Mouse (Mus musculus): ENCODE measurements around the gene Gm44790. TPM values are rescaled to one million over a fixed set of nuclear protein-coding genes. Genes with fewer than 3 reads are reported as not detected.

The Gm44790 gene
- polyA plus RNA-seq, 1 experiment from 2014 or later, result not detected

DNA sequence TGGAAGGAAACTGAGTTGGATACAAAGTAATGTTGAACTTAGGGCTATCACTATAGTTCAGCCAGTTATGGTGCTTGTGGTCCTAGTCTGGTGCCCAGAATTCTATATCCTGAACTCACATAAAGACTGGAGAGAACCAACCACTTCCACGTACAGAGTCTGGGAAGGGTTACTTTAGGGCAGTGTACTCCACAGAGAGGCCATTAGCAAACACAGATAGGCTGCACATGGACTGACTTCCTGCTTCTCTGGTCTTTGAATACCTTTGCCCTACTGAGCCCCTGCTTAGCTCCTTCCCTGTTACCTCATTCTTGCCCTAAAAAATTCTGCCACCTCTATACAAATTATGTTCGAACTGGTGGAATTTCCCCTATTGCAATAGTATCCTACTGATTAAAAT lies 26.5 kb upstream of the Gm44790 start:
- Histone ChIP-seq H3K4me3 (replicated peaks; ENCODE audit: low read length) (no peak overlapping the region), H3K4me2 (ENCODE audit: low read depth, low read length) (no peak overlapping the region), H3K27ac (ENCODE audit: low read length) (no peak overlapping the region; the same call in 1 of the 2 replicates), H3K27me3 (ENCODE audit: control insufficient read depth, insufficient read depth, low read length) (no peaks in the 10 kb centered on the region), H3K9me3 (replicated peaks; ENCODE audit: control insufficient read depth, low read length) (no peaks in the 10 kb centered on the region), H3K36me3 (ENCODE audit: control insufficient read depth, insufficient read depth, low read length) (no peaks in the 10 kb centered on the region), H3K9ac (ENCODE audit: low read length) (no peak overlapping the region), H3K4me1 (ENCODE audit: control insufficient read depth, insufficient read depth, low read length) (peaks cover 23% of the 10 kb centered on the region)
- ATAC-seq (ENCODE audit: insufficient read depth, low FRiP score), result no peak
- 59% methylated on average over 2 of the region's 2 CpGs for WGBS

DNA sequence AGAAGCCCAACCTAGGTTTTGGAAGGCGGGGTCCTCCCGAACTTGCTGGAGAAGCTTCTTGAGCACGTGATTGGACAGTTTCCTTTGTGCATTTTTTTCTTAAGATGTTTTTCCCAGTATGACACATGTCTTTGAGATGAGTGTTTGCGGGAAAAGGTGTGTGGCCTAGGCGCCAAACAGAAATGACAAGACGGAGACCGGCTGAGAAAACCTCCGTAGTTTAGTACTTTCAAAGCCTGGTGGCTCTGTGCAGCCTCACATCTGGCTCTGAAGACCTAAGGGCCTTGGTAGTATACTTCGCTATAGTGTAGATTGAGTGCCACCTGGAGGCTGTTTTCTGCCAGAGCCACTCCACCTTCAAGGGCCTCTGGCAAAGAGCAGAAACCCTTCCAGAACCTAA lies 25.5 kb upstream of the Gm44790 start:
- Histone ChIP-seq H3K4me3 (replicated peaks; ENCODE audit: low read length) (peak overlapping the region; percentile 36), H3K27me3 (ENCODE audit: control insufficient read depth, insufficient read depth, low read length) (no peaks in the 10 kb centered on the region), H3K9me3 (replicated peaks; ENCODE audit: control insufficient read depth, low read length) (no peaks in the 10 kb centered on the region), H3K4me1 (ENCODE audit: control insufficient read depth, insufficient read depth, low read length) (peaks cover 13% of the 10 kb centered on the region), H3K27ac (ENCODE audit: low read length) (peak overlapping the region; percentile 66; the same call in 1 of the 2 replicates), H3K9ac (ENCODE audit: low read length) (0 out of 2 replicates have a peak overlapping the region, but pooled peaks have one; percentile 43), H3K36me3 (ENCODE audit: control insufficient read depth, insufficient read depth, low read length) (no peaks in the 10 kb centered on the region), H3K4me2 (ENCODE audit: low read depth, low read length) (peak overlapping the region; percentile 49)
- WGBS, result 2% methylated on average over 9 of the region's 9 CpGs
- ATAC-seq (ENCODE audit: insufficient read depth, low FRiP score), result 0 out of 2 replicates have a peak, but pooled peaks have one; percentile 26

DNA sequence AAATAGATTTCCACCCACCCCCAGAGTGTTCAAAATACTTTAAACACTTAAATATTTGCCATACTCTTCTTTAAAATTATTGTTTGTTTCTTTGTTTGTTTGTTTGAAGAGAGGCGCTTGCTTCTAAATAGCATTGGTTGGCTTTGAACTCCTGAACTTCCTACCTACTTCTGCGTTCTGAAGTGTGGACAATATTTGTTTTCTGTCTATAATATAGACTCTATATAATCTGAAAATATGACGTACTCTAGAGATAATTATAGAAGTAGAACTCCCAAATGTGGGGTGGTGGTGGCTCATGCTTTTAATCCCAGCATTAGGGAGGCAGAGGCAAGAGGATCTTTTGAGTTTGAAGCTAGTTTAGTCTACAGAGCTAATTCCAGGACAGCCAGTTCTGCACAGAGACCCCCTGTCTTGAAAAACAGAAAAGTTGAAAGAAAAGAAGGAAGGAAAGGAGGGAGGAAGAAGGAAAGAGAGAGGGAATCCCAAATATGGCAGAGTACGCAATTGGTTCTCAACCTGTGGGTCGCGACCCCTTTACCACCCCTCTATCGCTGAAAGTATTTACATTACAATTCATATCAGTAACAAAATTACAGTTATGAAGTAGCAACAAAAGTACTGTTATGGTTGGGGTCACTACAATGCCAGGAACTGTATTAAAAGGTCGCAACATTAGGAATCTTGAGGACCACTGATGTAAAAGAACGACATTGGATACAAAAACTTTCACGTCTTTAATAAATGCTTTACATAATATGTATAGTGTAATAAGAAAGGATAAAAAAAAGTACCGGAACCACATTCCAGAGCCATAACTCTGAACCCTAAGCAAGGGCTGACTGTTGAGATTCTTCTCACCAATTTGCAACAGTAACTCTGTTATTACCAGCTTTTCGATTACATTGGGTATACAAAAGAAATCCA lies 23.5 kb upstream of the Gm44790 start:
- 32% methylated on average over 12 of the region's 12 CpGs for WGBS
- H3K9me3 ChIP-seq (replicated peaks; ENCODE audit: control insufficient read depth, low read length), result no peaks in the 10 kb centered on the region
- peaks cover 12% of the 10 kb centered on the region; the same call in 1 of the 2 replicates for H3K4me1 ChIP-seq (ENCODE audit: control insufficient read depth, insufficient read depth, low read length)
- H3K27me3 ChIP-seq (ENCODE audit: control insufficient read depth, insufficient read depth, low read length), result no peaks in the 10 kb centered on the region
- ATAC-seq (ENCODE audit: insufficient read depth, low FRiP score), result no peak
- no peaks in the 10 kb centered on the region for H3K36me3 ChIP-seq (ENCODE audit: control insufficient read depth, insufficient read depth, low read length)
- H3K27ac ChIP-seq (ENCODE audit: low read length), result no peak overlapping the region
- peak overlapping the region; percentile 87 for H3K4me3 ChIP-seq (replicated peaks; ENCODE audit: low read length)
- H3K9ac ChIP-seq (ENCODE audit: low read length), result no peak overlapping the region; the same call in 1 of the 2 replicates
- H3K4me2 ChIP-seq (ENCODE audit: low read depth, low read length), result peak overlapping the region; percentile 69

DNA sequence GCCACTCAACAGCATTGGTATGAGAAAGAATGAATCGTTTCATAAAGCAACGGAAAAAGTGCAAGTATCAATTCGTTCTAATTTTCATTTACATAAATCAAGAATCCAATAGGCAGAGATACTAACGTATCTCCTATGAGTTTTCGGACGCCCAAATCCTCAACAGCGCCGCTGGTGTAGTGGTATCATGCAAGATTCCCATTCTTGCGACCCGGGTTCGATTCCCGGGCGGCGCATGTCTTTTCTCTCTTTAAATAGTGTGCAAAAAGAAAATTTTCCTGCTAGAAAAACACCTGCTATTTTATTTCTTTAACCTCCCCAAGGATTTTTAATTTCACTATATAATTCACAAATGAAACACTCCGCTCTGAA lies 22.7 kb upstream of the Gm44790 start:
- Histone ChIP-seq H3K27ac (ENCODE audit: low read length) (peak overlapping the region; percentile 100), H3K27me3 (ENCODE audit: control insufficient read depth, insufficient read depth, low read length) (no peaks in the 10 kb centered on the region), H3K4me3 (replicated peaks; ENCODE audit: low read length) (peak overlapping the region; percentile 87), H3K4me1 (ENCODE audit: control insufficient read depth, insufficient read depth, low read length) (peaks cover 12% of the 10 kb centered on the region; the same call in 1 of the 2 replicates), H3K36me3 (ENCODE audit: control insufficient read depth, insufficient read depth, low read length) (no peaks in the 10 kb centered on the region), H3K4me2 (ENCODE audit: low read depth, low read length) (peak overlapping the region; percentile 69), H3K9me3 (replicated peaks; ENCODE audit: control insufficient read depth, low read length) (no peaks in the 10 kb centered on the region), H3K9ac (ENCODE audit: low read length) (peak overlapping the region; percentile 98)
- WGBS, result under 1% methylated on average over 15 of the region's 15 CpGs
- peak; percentile 75; the same call in 1 of the 2 replicates for ATAC-seq (ENCODE audit: insufficient read depth, low FRiP score)

DNA sequence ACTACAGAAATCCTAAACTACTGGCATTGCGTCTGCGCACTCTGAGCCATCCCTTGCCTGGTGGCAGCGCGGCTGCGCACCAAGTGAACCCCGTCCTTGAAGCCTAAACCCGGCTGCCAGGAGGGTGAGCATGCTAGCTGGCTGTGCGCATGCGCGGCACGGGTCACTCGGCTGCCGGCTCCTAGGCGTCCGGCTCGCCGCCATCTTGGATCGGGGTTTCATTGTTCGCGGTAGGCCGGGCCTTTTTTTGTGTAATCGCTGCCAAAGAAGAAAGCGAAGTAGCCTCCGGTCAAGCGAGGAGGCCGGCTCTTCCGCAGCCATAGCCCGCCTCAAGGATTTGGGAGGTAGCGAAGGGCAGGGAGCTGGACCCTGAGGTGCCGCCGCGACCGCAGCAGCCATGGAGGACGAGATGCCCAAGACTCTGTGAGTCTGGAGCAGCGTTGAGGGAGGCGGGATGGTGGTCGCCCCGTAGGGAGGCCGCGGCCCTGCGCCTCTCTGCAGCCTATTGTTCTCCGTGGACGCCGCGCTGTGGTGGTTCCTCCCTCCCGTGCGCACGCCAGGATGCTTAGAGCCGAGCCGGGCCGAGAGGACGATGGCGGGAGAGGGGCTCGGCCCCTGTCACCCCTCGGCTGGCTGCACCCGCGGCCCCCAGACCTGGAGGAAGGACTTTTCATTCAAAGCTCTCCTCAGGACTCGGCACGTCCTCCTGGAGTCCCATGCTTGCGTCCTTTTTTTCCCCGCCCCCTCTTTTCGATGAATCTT lies 22.2 kb upstream of the Gm44790 start, which contains the start of gene Tia1:
Tia1 (plus strand) TSS at position 120 of the 762 bp plus-strand sequence.
- peaks cover 12% of the 10 kb centered on the region; the same call in 1 of the 2 replicates for H3K4me1 ChIP-seq (ENCODE audit: control insufficient read depth, insufficient read depth, low read length)
- ATAC-seq (ENCODE audit: insufficient read depth, low FRiP score), result peak; percentile 96
- H3K9me3 ChIP-seq (replicated peaks; ENCODE audit: control insufficient read depth, low read length), result no peaks in the 10 kb centered on the region
- H3K9ac ChIP-seq (ENCODE audit: low read length), result peak within 1 kb of the TSS; percentile 98
- peak within 1 kb of the TSS; percentile 69 for H3K4me2 ChIP-seq (ENCODE audit: low read depth, low read length)
- H3K27me3 ChIP-seq (ENCODE audit: control insufficient read depth, insufficient read depth, low read length), result no peaks in the 10 kb centered on the region
- H3K4me3 ChIP-seq (replicated peaks; ENCODE audit: low read length), result peak within 1 kb of the TSS; percentile 87
- no peaks in the 10 kb centered on the region for H3K36me3 ChIP-seq (ENCODE audit: control insufficient read depth, insufficient read depth, low read length)
- under 1% methylated on average over 62 of the region's 62 CpGs for WGBS
- H3K27ac ChIP-seq (ENCODE audit: low read length), result peak within 1 kb of the TSS; percentile 100

DNA sequence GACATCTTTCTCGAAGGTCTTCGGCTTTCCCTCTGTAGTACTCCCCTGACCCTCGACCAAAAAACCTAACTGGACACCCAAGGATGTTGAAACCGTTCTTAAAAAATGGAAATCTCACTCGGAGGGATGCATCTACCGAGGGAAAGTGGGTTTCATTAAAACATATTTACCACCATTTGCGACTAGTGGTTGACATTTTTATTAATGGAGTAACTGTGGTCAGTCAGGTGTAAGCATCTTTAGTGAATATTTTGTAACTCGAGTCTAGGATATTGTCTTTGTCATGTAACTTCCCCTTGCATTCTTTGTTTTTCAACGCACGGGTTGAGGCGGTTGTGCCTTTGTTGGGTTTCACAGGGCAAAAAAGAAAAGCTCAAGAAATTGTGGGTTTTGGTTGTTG lies 21.5 kb upstream of the Gm44790 start:
- peak overlapping the region; percentile 87 for H3K4me3 ChIP-seq (replicated peaks; ENCODE audit: low read length)
- H3K36me3 ChIP-seq (ENCODE audit: control insufficient read depth, insufficient read depth, low read length), result no peaks in the 10 kb centered on the region
- ATAC-seq (ENCODE audit: insufficient read depth, low FRiP score), result no peak
- H3K27me3 ChIP-seq (ENCODE audit: control insufficient read depth, insufficient read depth, low read length), result no peaks in the 10 kb centered on the region
- peak overlapping the region; percentile 100 for H3K27ac ChIP-seq (ENCODE audit: low read length)
- under 1% methylated on average over 11 of the region's 11 CpGs for WGBS
- H3K4me1 ChIP-seq (ENCODE audit: control insufficient read depth, insufficient read depth, low read length), result peaks cover 14% of the 10 kb centered on the region; the same call in 1 of the 2 replicates
- peak overlapping the region; percentile 69 for H3K4me2 ChIP-seq (ENCODE audit: low read depth, low read length)
- H3K9ac ChIP-seq (ENCODE audit: low read length), result peak overlapping the region; percentile 98
- no peaks in the 10 kb centered on the region for H3K9me3 ChIP-seq (replicated peaks; ENCODE audit: control insufficient read depth, low read length)

DNA sequence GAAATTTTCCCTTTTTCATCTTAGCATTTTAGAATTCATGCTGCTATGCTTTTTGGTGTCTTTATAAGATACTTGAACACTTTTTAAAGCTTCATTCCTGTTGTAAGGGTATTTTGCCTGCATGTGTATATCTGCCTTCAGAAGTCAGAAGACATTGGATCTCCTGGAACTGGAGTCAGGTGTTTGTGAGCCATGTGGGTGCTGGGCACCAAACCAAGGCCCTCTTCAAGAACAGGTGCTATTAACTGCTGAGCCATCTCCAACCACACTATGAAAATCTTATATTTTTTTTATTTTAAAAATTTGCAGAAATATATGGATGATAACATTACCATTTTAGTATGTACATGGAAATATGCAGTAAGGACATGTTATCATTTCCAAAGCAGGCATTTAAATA lies 20.2 kb upstream of the Gm44790 start:
- Histone ChIP-seq H3K9me3 (replicated peaks; ENCODE audit: control insufficient read depth, low read length) (no peaks in the 10 kb centered on the region), H3K4me1 (ENCODE audit: control insufficient read depth, insufficient read depth, low read length) (peaks cover 10% of the 10 kb centered on the region; the same call in 1 of the 2 replicates), H3K27me3 (ENCODE audit: control insufficient read depth, insufficient read depth, low read length) (no peaks in the 10 kb centered on the region), H3K4me2 (ENCODE audit: low read depth, low read length) (peak overlapping the region; percentile 34; the same call in 1 of the 2 replicates), H3K9ac (ENCODE audit: low read length) (no peak overlapping the region), H3K36me3 (ENCODE audit: control insufficient read depth, insufficient read depth, low read length) (no peaks in the 10 kb centered on the region), H3K4me3 (replicated peaks; ENCODE audit: low read length) (no peak overlapping the region), H3K27ac (ENCODE audit: low read length) (no peak overlapping the region)
- ATAC-seq (ENCODE audit: insufficient read depth, low FRiP score), result no peak

DNA sequence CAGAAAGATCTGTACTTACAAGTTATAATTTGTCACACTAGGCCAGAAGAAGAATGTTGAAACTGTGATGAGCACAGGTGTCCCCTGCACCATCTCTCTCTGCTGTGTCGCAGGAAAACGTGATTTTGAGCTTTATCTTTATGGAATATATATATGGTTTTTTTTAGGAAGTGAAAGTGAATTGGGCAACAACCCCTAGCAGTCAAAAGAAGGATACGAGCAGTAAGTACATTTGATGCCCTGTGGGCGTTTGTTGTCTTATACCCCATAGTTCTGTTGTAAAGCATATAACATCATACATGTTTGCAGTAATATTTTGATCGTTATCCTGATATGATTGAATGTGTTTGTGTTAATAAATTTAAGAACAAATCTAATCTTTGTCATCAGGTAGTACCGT lies 7.7 kb upstream of the Gm44790 start:
- H3K27me3 ChIP-seq (ENCODE audit: control insufficient read depth, insufficient read depth, low read length), result no peaks in the 10 kb centered on the region
- H3K4me1 ChIP-seq (ENCODE audit: control insufficient read depth, insufficient read depth, low read length), result no peaks in the 10 kb centered on the region
- H3K36me3 ChIP-seq (ENCODE audit: control insufficient read depth, insufficient read depth, low read length), result peaks cover 25% of the 10 kb centered on the region; the same call in 1 of the 2 replicates
- ATAC-seq (ENCODE audit: insufficient read depth, low FRiP score), result no peak
- no peaks in the 10 kb centered on the region for H3K9me3 ChIP-seq (replicated peaks; ENCODE audit: control insufficient read depth, low read length)
- WGBS, result 88% methylated on average over 6 of the region's 6 CpGs
- no peak overlapping the region for H3K4me3 ChIP-seq (replicated peaks; ENCODE audit: low read length)
- no peak overlapping the region for H3K27ac ChIP-seq (ENCODE audit: low read length)
- H3K4me2 ChIP-seq (ENCODE audit: low read depth, low read length), result no peak overlapping the region
- no peak overlapping the region for H3K9ac ChIP-seq (ENCODE audit: low read length)

All from stomach, embryonic 16.5 days (tissue).